In genomic region chr6:51333722-51334360, GRCm38 (mm10) we compare ENCODE assay signal across 9 mouse cellular contexts.
DNase-seq lines count a peak whose midpoint lies in the region; ATAC-seq and TF ChIP-seq lines count a peak whose summit lies in the region.
"Had no signal": no experiment of that assay in that cellular context is flagged by ENCODE, and none has a peak within 500 bp of the region (broad histone marks: within the 10 kb centered on the region; RNA-seq: fewer than 3 reads in every experiment).

No protein-coding gene starts in this region.

- no peak overlapping the region for H3K9ac ChIP-seq in hindbrain, postnatal 0 days (replicated peaks; ENCODE audit: low read length)
- H3K9ac ChIP-seq in neural tube, embryonic 11.5 days (ENCODE audit: low read length): no peak overlapping the region

- no peaks in the 10 kb centered on the region for H3K9me3 ChIP-seq in hindbrain, postnatal 0 days (ENCODE audit: low read length)
- no peaks in the 10 kb centered on the region for H3K9me3 ChIP-seq in neural tube, embryonic 11.5 days (ENCODE audit: control insufficient read depth, low read length)

- H3K4me1 ChIP-seq in hindbrain, postnatal 0 days (ENCODE audit: insufficient read depth, low read length): peaks cover 18% of the 10 kb centered on the region
- H3K4me1 ChIP-seq in neural tube, embryonic 11.5 days (ENCODE audit: control insufficient read depth, insufficient read depth, low read length): 0 out of 2 replicates have a peak, but pooled peaks cover 4% of the 10 kb centered on the region

- H3K27me3 ChIP-seq in hindbrain, postnatal 0 days (ENCODE audit: insufficient read depth, low read length): 0 out of 2 replicates have a peak, but pooled peaks cover 4% of the 10 kb centered on the region
- no peaks in the 10 kb centered on the region for H3K27me3 ChIP-seq in neural tube, embryonic 11.5 days (ENCODE audit: control insufficient read depth, insufficient read depth, low read length)

- intact Hi-C loops in left cerebral cortex, postnatal 4 days (cut with DNase I): no loop called here

- H3K4me3 ChIP-seq in hindbrain, postnatal 0 days (ENCODE audit: low read length): no peak overlapping the region
- no peak overlapping the region for H3K4me3 ChIP-seq in neural tube, embryonic 11.5 days (ENCODE audit: low read depth, low read length)

- H3K4me2 ChIP-seq in hindbrain, postnatal 0 days (ENCODE audit: low read depth, low read length): 0 out of 2 replicates have a peak overlapping the region, but pooled peaks have one; percentile 8
- H3K4me2 ChIP-seq in neural tube, embryonic 11.5 days (ENCODE audit: low read depth): no peak overlapping the region

- ATAC-seq in hindbrain, postnatal 0 days: no peak
- no peak for ATAC-seq in neural tube, embryonic 11.5 days (ENCODE audit: insufficient read depth, low FRiP score, low TSS enrichment)
- ATAC-seq: midbrain, embryonic 16.5 days had no signal

- WGBS in hindbrain, postnatal 0 days: 55% methylated on average over 7 of the region's 7 CpGs
- 43% methylated on average over 7 of the region's 7 CpGs for WGBS in neural tube, embryonic 11.5 days

- DNase-seq in embryo, embryonic 10 days (ENCODE audit: low spot score): peak; percentile 32
- no peak for DNase-seq in embryo, embryonic 9.5 days (ENCODE audit: extremely low spot score)
- peak; percentile 74 to 79 for DNase-seq in heart, adult 18-20 months
- peak; percentile 52 for DNase-seq in hindbrain, postnatal 0 days (ENCODE audit: low spot score)
- DNase-seq in neural tube, embryonic 11.5 days (ENCODE audit: low spot score): peak; percentile 26
- DNase-seq in yolk sac, embryonic 10.5 days (ENCODE audit: low spot score): no peak
- DNase-seq in left cerebral cortex, postnatal 4 days: no peak
- DNase-seq in right cerebral cortex, postnatal 10 days (ENCODE audit: low spot score in 2 of 2): no peak

- TF ChIP-seq CTCF in hindbrain, postnatal 0 days (IDR thresholded peaks at IDR 0.05; ENCODE audit: low read depth): no peak

- H3K27ac ChIP-seq in hindbrain, postnatal 0 days: no peak overlapping the region; the same call in 1 of the 2 replicates
- H3K27ac ChIP-seq in neural tube, embryonic 11.5 days (ENCODE audit: low read depth, low read length): no peak overlapping the region

- no peaks in the 10 kb centered on the region for H3K36me3 ChIP-seq in hindbrain, postnatal 0 days (ENCODE audit: insufficient read depth, low read length)
- no peaks in the 10 kb centered on the region for H3K36me3 ChIP-seq in neural tube, embryonic 11.5 days (ENCODE audit: control insufficient read depth, insufficient read depth, low read length)

Comparison
In these comparisons a context has a peak if more than half of its experiments do, and no peak if none do; other contexts are left out.
1. DNase-seq: peak in embryo, embryonic 10 days (single experiment), heart, adult 18-20 months (2 of 2), hindbrain, postnatal 0 days (single experiment) and neural tube, embryonic 11.5 days (single experiment); none in embryo, embryonic 9.5 days (single experiment), yolk sac, embryonic 10.5 days (single experiment), left cerebral cortex, postnatal 4 days (single experiment) and right cerebral cortex, postnatal 10 days (0 of 2).